Mouse (Mus musculus) E14TG2a.4 (cell line): ENCODE measurements around the gene Retreg3.

ENCODE experiments used
- CTCF ChIP-seq: conservative IDR thresholded peaks from 2 replicates; pipeline ENCODE4 v1.5.1; 2014; ENCODE audit warnings: low read length
- NANOG ChIP-seq: IDR thresholded peaks from 2 replicates; pipeline ENCODE4 v1.6.1; 2014; ENCODE audit warnings: borderline replicate concordance, low read length, mixed read lengths
- POU5F1 ChIP-seq: IDR thresholded peaks from 2 replicates; pipeline ENCODE4 v1.6.1; 2014; ENCODE audit warnings: low read length, borderline replicate concordance

- no peak for TF ChIP-seq CTCF
- TF ChIP-seq NANOG, result no peak
- no peak for TF ChIP-seq POU5F1
Observed at GRCm38 (mm10) chr11:101146377-101146776, 26.7 kb upstream of the Retreg3 start.
